Comparison of ENCODE assay signal across 8 mouse cellular contexts in the genomic region with DNA sequence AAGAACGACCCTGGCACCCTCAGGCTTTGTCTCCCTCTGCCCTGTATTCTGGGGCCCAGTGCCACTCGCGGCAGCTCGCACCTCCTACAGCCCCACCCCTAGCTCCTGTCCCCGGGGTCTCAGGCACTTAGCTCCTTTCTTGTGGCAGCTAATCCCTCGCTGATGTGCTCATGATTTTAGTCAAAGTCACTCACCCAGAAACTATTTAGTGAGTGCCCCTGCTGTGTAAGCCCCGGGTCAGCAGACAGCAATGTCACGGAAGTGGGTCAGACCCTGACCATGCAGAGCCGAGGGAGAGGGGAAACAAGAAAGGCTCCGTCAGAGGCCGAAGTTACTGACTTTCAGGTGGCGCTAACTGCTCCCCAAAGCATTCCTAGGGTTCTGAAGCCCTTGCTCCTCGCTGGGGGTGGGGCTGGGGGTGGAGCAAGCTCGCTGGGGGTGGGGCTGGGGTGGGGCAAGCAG. TPM values are rescaled to one million over a fixed set of nuclear protein-coding genes. Genes with fewer than 3 reads are reported as not detected.
A peak's percentile ranks its signal among the peaks of the same experiment; 100 is the strongest.
DNase-seq lines count a peak whose midpoint lies in the region; ATAC-seq and TF ChIP-seq lines count a peak whose summit lies in the region.

No protein-coding gene starts in this region.

- H3K27me3 ChIP-seq in erythroblast, embryonic 14.5 days (ENCODE audit: control insufficient read depth), result peaks cover 79% of the 10 kb centered on the region
- H3K27me3 ChIP-seq in forebrain, embryonic 12.5 days, result peaks cover 80% of the 10 kb centered on the region
- peaks cover 15% of the 10 kb centered on the region; the same call in 1 of the 2 replicates for H3K27me3 ChIP-seq in midbrain, embryonic 15.5 days (replicated peaks)
- no peaks in the 10 kb centered on the region for H3K27me3 ChIP-seq in thymus, adult 2 months (ENCODE audit: control insufficient read depth, insufficient read depth, low read length)

- H3K4me3 ChIP-seq in erythroblast, embryonic 14.5 days (replicated peaks), result peak overlapping the region; percentile 4
- H3K4me3 ChIP-seq in forebrain, embryonic 12.5 days (replicated peaks), result no peak overlapping the region
- no peak overlapping the region for H3K4me3 ChIP-seq in midbrain, embryonic 15.5 days
- H3K4me3 ChIP-seq in thymus, adult 2 months (ENCODE audit: control insufficient read depth, insufficient read depth, low read length), result no peak overlapping the region

- TF ChIP-seq CTCF in thymus, adult 2 months (IDR thresholded peaks at IDR 0.05; ENCODE audit: borderline replicate concordance, control insufficient read depth, extremely low read depth, insufficient read depth, low read length, poor library complexity), result no peak

- no peak overlapping the region for H3K27ac ChIP-seq in forebrain, embryonic 12.5 days
- H3K27ac ChIP-seq in midbrain, embryonic 15.5 days, result no peak overlapping the region
- H3K27ac ChIP-seq in thymus, adult 2 months (ENCODE audit: control insufficient read depth, insufficient read depth, low read length), result no peak overlapping the region

- no peak for ATAC-seq in erythroblast, adult 5-6 weeks (replicated peaks; ENCODE audit: low FRiP score, poor library complexity, severe bottlenecking)
- ATAC-seq in forebrain, embryonic 12.5 days (ENCODE audit: low FRiP score), result no peak
- no peak for ATAC-seq in midbrain, embryonic 15.5 days (replicated peaks)

- H3K36me3 ChIP-seq in erythroblast, embryonic 14.5 days (ENCODE audit: control insufficient read depth), result no peaks in the 10 kb centered on the region
- no peaks in the 10 kb centered on the region for H3K36me3 ChIP-seq in forebrain, embryonic 12.5 days (replicated peaks)
- H3K36me3 ChIP-seq in midbrain, embryonic 15.5 days (replicated peaks), result no peaks in the 10 kb centered on the region
- no peaks in the 10 kb centered on the region for H3K36me3 ChIP-seq in thymus, adult 2 months (ENCODE audit: control insufficient read depth, insufficient read depth, low read length)

- DNase-seq in kidney, postnatal 10 days, result peak; percentile 60
- DNase-seq in adrenal gland, postnatal 4 days (ENCODE audit: low spot score in 2 of 2), result no peak
- DNase-seq in thymus, adult 2 months, result no peak
- no peak for DNase-seq in thymus, postnatal 10 days (ENCODE audit: low spot score in 2 of 2)

- no peak overlapping the region for H3K9ac ChIP-seq in forebrain, embryonic 12.5 days
- no peak overlapping the region for H3K9ac ChIP-seq in midbrain, embryonic 15.5 days

- H3K9me3 ChIP-seq in erythroblast, embryonic 14.5 days (ENCODE audit: control insufficient read depth, low read length), result peaks cover 4% of the 10 kb centered on the region; the same call in 1 of the 2 replicates
- no peaks in the 10 kb centered on the region for H3K9me3 ChIP-seq in forebrain, embryonic 12.5 days
- H3K9me3 ChIP-seq in midbrain, embryonic 15.5 days, result no peaks in the 10 kb centered on the region

- under 1% methylated on average over 14 of the region's 14 CpGs for whole genome bisulfite sequencing in forebrain, embryonic 12.5 days
- 2% methylated on average over 14 of the region's 14 CpGs for WGBS in midbrain, embryonic 15.5 days
- WGBS in thymus, adult 2 months, result 14% methylated on average over 14 of the region's 14 CpGs

- no peak for TF ChIP-seq POLR2A in thymus, adult 2 months (IDR thresholded peaks at IDR 0.05; ENCODE audit: control insufficient read depth, extremely low read depth, insufficient read depth, low read length, poor library complexity)

- H3K4me1 ChIP-seq in erythroblast, embryonic 14.5 days (ENCODE audit: control insufficient read depth), result peaks cover 21% of the 10 kb centered on the region
- H3K4me1 ChIP-seq in forebrain, embryonic 12.5 days, result peaks cover 19% of the 10 kb centered on the region
- peaks cover 11% of the 10 kb centered on the region; the same call in 1 of the 2 replicates for H3K4me1 ChIP-seq in midbrain, embryonic 15.5 days
- H3K4me1 ChIP-seq in thymus, adult 2 months (replicated peaks; ENCODE audit: control insufficient read depth, insufficient read depth, low read length), result no peaks in the 10 kb centered on the region

- peak overlapping the region; percentile 40 for H3K4me2 ChIP-seq in forebrain, embryonic 12.5 days
- peak overlapping the region; percentile 8 for H3K4me2 ChIP-seq in midbrain, embryonic 15.5 days

RNA-seq across cellular contexts. Expression of gene Slc4a5, which starts 14.7 kb away (rescaled TPM):
- 1.8 and 2.3 TPM in 2 replicates for polyA plus RNA-seq in erythroblast, embryonic 14.5 days (2012)
- total RNA-seq in erythroblast, adult 5-6 weeks (2015; ENCODE audit: low replicate concordance), result 1.0 and 1.2 TPM in 2 replicates
- total RNA-seq in erythroblast, adult 5-6 weeks (2017; ENCODE audit: low replicate concordance), result 0.28 and 0.43 TPM in 2 replicates
- 0.12 and 0.24 TPM in 2 replicates for polyA plus RNA-seq in forebrain, embryonic 12.5 days (2016; fragmentation: Nextera tagmentation; extraction: Ambion mirVana)
- 0.37 and 0.41 TPM in 2 replicates for polyA plus RNA-seq in midbrain, embryonic 15.5 days (2015; fragmentation: Nextera tagmentation; extraction: Ambion mirVana)
- total RNA-seq in adrenal gland, postnatal 4 days (2021), result under 1 TPM; 0.40 to 0.42 TPM
- polyA plus RNA-seq in thymus, adult 2 months (2012; rRNA removed), result 0.57 and 0.62 TPM in 2 replicates
